12 mouse cellular contexts compared by ENCODE assay signal in genomic region chr11:5255509-5256014, GRCm38 (mm10). TPM values are rescaled to one million over a fixed set of nuclear protein-coding genes. Genes with fewer than 3 reads are reported as not detected.
DNase-seq lines count a peak whose midpoint lies in the region; ATAC-seq and TF ChIP-seq lines count a peak whose summit lies in the region.
"Had no signal": no experiment of that assay in that cellular context is flagged by ENCODE, and none has a peak within 500 bp of the region (broad histone marks: within the 10 kb centered on the region; RNA-seq: fewer than 3 reads in every experiment).

No protein-coding gene starts in this region.

- no peak overlapping the region for H3K27ac ChIP-seq in lung, embryonic 14.5 days (ENCODE audit: low read depth)
- peak overlapping the region; percentile 34; the same call in 1 of the 2 replicates for H3K27ac ChIP-seq in hindbrain, embryonic 16.5 days (ENCODE audit: low read depth, low read length)
- H3K27ac ChIP-seq in stomach, postnatal 0 days (replicated peaks) = peak overlapping the region; percentile 35; the same call in 1 of the 2 replicates

- no peak overlapping the region for H3K4me2 ChIP-seq in lung, embryonic 14.5 days
- no peak overlapping the region for H3K4me2 ChIP-seq in hindbrain, embryonic 16.5 days (ENCODE audit: low read length)
- H3K4me2 ChIP-seq in stomach, postnatal 0 days (replicated peaks; ENCODE audit: low read depth) = no peak overlapping the region

- no peak for TF ChIP-seq CTCF in lung, embryonic 14.5 days (IDR thresholded peaks at IDR 0.05; ENCODE audit: low read depth)
- no peak for TF ChIP-seq CTCF in stomach, postnatal 0 days (IDR thresholded peaks at IDR 0.05; ENCODE audit: low read depth)

- H3K27me3 ChIP-seq in lung, embryonic 14.5 days (ENCODE audit: insufficient read depth, low read length) = no peaks in the 10 kb centered on the region
- no peaks in the 10 kb centered on the region for H3K27me3 ChIP-seq in hindbrain, embryonic 16.5 days (replicated peaks; ENCODE audit: control insufficient read depth, insufficient read depth, low read length)
- H3K27me3 ChIP-seq in stomach, postnatal 0 days (ENCODE audit: control insufficient read depth, insufficient read depth, low read length) = no peaks in the 10 kb centered on the region

- 46% methylated on average over 9 of the region's 9 CpGs for WGBS in lung, embryonic 14.5 days
- 28% methylated on average over 9 of the region's 9 CpGs for WGBS in hindbrain, embryonic 16.5 days
- WGBS in stomach, postnatal 0 days = 60% methylated on average over 9 of the region's 9 CpGs

- no peak overlapping the region for H3K9ac ChIP-seq in lung, embryonic 14.5 days
- H3K9ac ChIP-seq in hindbrain, embryonic 16.5 days (ENCODE audit: low read depth, low read length) = no peak overlapping the region
- no peak overlapping the region for H3K9ac ChIP-seq in stomach, postnatal 0 days (ENCODE audit: low read length)

- intact Hi-C loops in gastrocnemius, postnatal 36 days (cut with DNase I) = loop anchor here (5.0 kb wide), 1 partner anchor 63 kb away; no protein-coding TSS in a partner anchor

- no peaks in the 10 kb centered on the region for H3K36me3 ChIP-seq in lung, embryonic 14.5 days (ENCODE audit: insufficient read depth)
- no peaks in the 10 kb centered on the region for H3K36me3 ChIP-seq in hindbrain, embryonic 16.5 days (ENCODE audit: control insufficient read depth, insufficient read depth, low read length)
- no peaks in the 10 kb centered on the region; the same call in 1 of the 2 replicates for H3K36me3 ChIP-seq in stomach, postnatal 0 days (ENCODE audit: control insufficient read depth, insufficient read depth, low read length)

- no peak for ATAC-seq in lung, embryonic 14.5 days (ENCODE audit: insufficient read depth)
- peak; percentile 44; the same call in 1 of the 2 replicates for ATAC-seq in hindbrain, embryonic 16.5 days
- no peak; the same call in 1 of the 2 replicates for ATAC-seq in stomach, postnatal 0 days (ENCODE audit: low FRiP score, low TSS enrichment)

- 0 out of 2 replicates have a peak, but pooled peaks cover 10% of the 10 kb centered on the region for H3K4me1 ChIP-seq in lung, embryonic 14.5 days (ENCODE audit: insufficient read depth)
- H3K4me1 ChIP-seq in hindbrain, embryonic 16.5 days (ENCODE audit: control insufficient read depth, insufficient read depth, low read depth, low read length) = peaks cover 11% of the 10 kb centered on the region
- H3K4me1 ChIP-seq in stomach, postnatal 0 days (replicated peaks; ENCODE audit: control insufficient read depth, insufficient read depth) = peaks cover 3% of the 10 kb centered on the region

- no peak overlapping the region for H3K4me3 ChIP-seq in lung, embryonic 14.5 days (ENCODE audit: low read depth, low read length)
- H3K4me3 ChIP-seq in hindbrain, embryonic 16.5 days (ENCODE audit: low read length) = no peak overlapping the region
- H3K4me3 ChIP-seq in stomach, postnatal 0 days (ENCODE audit: low read depth, low read length) = no peak overlapping the region
- H3K4me3 ChIP-seq: erythroblast, embryonic 14.5 days; megakaryocyte, embryonic 14.5 days had no signal

- DNase-seq in embryo, embryonic 10 days (ENCODE audit: low spot score) = peak; percentile 35
- DNase-seq in embryo, embryonic 9.5 days (ENCODE audit: extremely low spot score) = no peak
- DNase-seq in lung, embryonic 14.5 days = peak; percentile 29
- no peak for DNase-seq in lung, postnatal 25 days (ENCODE audit: low spot score)
- DNase-seq in stomach, postnatal 0 days (ENCODE audit: low spot score) = no peak
- DNase-seq in natural killer cell, adult 2 months (ENCODE audit: low spot score in 2 of 2) = no peak
- DNase-seq in gastrocnemius, postnatal 36 days = no peak
- DNase-seq: liver; right cerebral cortex, postnatal 14 days had no signal

- H3K9me3 ChIP-seq in lung, embryonic 14.5 days (ENCODE audit: low read depth, low read length) = no peaks in the 10 kb centered on the region
- H3K9me3 ChIP-seq in hindbrain, embryonic 16.5 days (ENCODE audit: control insufficient read depth, low read length) = no peaks in the 10 kb centered on the region
- H3K9me3 ChIP-seq in stomach, postnatal 0 days (ENCODE audit: control insufficient read depth, low read length) = no peaks in the 10 kb centered on the region
- H3K9me3 ChIP-seq: megakaryocyte, embryonic 14.5 days had no signal

- TF ChIP-seq EP300 in stomach, postnatal 0 days (optimal IDR thresholded peaks at IDR 0.05) = no peak

RNA-seq across cellular contexts. Expression of gene Kremen1, which starts 5.8 kb away (rescaled TPM):
- 12.5 and 14.5 TPM in 2 replicates for polyA plus RNA-seq in lung, embryonic 14.5 days (2014; fragmentation: Nextera tagmentation; extraction: Ambion mirVana)
- polyA plus RNA-seq in hindbrain, embryonic 16.5 days (2015; fragmentation: Nextera tagmentation; extraction: Ambion mirVana) = 4.8 and 7.1 TPM in 2 replicates
- polyA plus RNA-seq in stomach, postnatal 0 days (2015; fragmentation: Nextera tagmentation; extraction: Ambion mirVana) = 12.7 and 13.4 TPM in 2 replicates
- 10 to 100 TPM; 39.6 to 51.4 TPM for total RNA-seq in gastrocnemius, postnatal 36 days (2021)

Comparison
In these comparisons a context has a peak if more than half of its experiments do, and no peak if none do; other contexts are left out.
1. DNase-seq: peak in embryo, embryonic 10 days (single experiment) and lung, embryonic 14.5 days (single experiment); none in embryo, embryonic 9.5 days (single experiment), lung, postnatal 25 days (single experiment), stomach, postnatal 0 days (single experiment), natural killer cell, adult 2 months (0 of 2) and gastrocnemius, postnatal 36 days (0 of 2).